Mouse (Mus musculus) neural tube, embryonic 14.5 days (tissue): ENCODE data around the gene Gpc6. TPM values are rescaled to one million over a fixed set of nuclear protein-coding genes. Genes with fewer than 3 reads are reported as not detected.

Experiments
- ATAC-seq: fragments of 200-750 bp; cut with Nextera tagmentation; 2 replicates; pipeline ENCODE4 v1.8.0; 2017; ENCODE audit warnings: low read depth, mild to moderate bottlenecking, moderate TSS enrichment, moderate library complexity
- H3K27ac ChIP-seq: fragments of 300-500 bp; sonication (generic); 2 replicates; pipeline ENCODE4 v1.5.1; 2014; ENCODE audit warnings: low read depth, mild to moderate bottlenecking, control low read depth, low read length, moderate library complexity, mixed read lengths
- H3K27me3 ChIP-seq: fragments of 300-500 bp; sonication (generic); 2 replicates; pipeline ENCODE4 v1.6.1; 2014; ENCODE audit warnings: low read length; ENCODE audit not compliant: control insufficient read depth, insufficient read depth
- H3K36me3 ChIP-seq: fragments of 300-500 bp; sonication (generic); 2 replicates; pipeline ENCODE4 v1.6.1; 2014; ENCODE audit warnings: low read length, mixed read lengths; ENCODE audit not compliant: control insufficient read depth, insufficient read depth
- H3K4me1 ChIP-seq: fragments of 300-500 bp; sonication (generic); 2 replicates; pipeline ENCODE4 v1.6.1; 2014; ENCODE audit warnings: low read length; ENCODE audit not compliant: control insufficient read depth, insufficient read depth
- H3K4me2 ChIP-seq: fragments of 300-500 bp; sonication (generic); 2 replicates; pipeline ENCODE4 v1.6.1; 2014; ENCODE audit warnings: mild to moderate bottlenecking, low read depth, low read length, control low read depth
- H3K4me3 ChIP-seq: fragments of 300-500 bp; sonication (generic); 2 replicates; pipeline ENCODE4 v1.5.1; 2014; ENCODE audit warnings: low read depth, low read length, control low read depth, mixed read lengths
- H3K9ac ChIP-seq: fragments of 300-500 bp; sonication (generic); replicated peaks from 2 replicates; pipeline ENCODE4 v1.6.1; 2014; ENCODE audit warnings: low read depth, mild to moderate bottlenecking, control low read depth, low read length, mixed read lengths
- H3K9me3 ChIP-seq: fragments of 300-500 bp; sonication (generic); 2 replicates; pipeline ENCODE4 v1.6.1; 2016; ENCODE audit warnings: low read length; ENCODE audit not compliant: control insufficient read depth
- WGBS: fragments of 180-500 bp; shearing (Covaris S2); extraction: QIAGEN DNeasy Blood & Tissue Kit; methylation state at CpG from one replicate; pipeline ENCODE4 v1.1.7; 2014; 5-methylcytosine and 5-hydroxymethylcytosine counted together
- polyA plus RNA-seq: library from polyadenylated mRNA; unstranded; fragments of >200 nt; fragmentation: Nextera tagmentation; extraction: Ambion mirVana; gene quantifications from 2 replicates; pipeline ENCODE4 v1.2.1, GENCODE M21; 2014

Gene Gpc6
- polyA plus RNA-seq, 1 experiment from 2014 or later, result 20.8 TPM

GRCm38 (mm10) chr14:117061527-117061926, 136.4 kb downstream of the Gpc6 start:
- WGBS, result 57% methylated on average over 2 of the region's 2 CpGs
- no peaks in the 10 kb centered on the region for H3K4me1 ChIP-seq
- no peak overlapping the region for H3K9ac ChIP-seq
- H3K27me3 ChIP-seq, result no peaks in the 10 kb centered on the region
- H3K36me3 ChIP-seq, result no peaks in the 10 kb centered on the region
- H3K27ac ChIP-seq, result no peak overlapping the region
- no peak overlapping the region for H3K4me3 ChIP-seq
- H3K9me3 ChIP-seq, result no peaks in the 10 kb centered on the region
- no peak for ATAC-seq
- H3K4me2 ChIP-seq, result no peak overlapping the region

DNA sequence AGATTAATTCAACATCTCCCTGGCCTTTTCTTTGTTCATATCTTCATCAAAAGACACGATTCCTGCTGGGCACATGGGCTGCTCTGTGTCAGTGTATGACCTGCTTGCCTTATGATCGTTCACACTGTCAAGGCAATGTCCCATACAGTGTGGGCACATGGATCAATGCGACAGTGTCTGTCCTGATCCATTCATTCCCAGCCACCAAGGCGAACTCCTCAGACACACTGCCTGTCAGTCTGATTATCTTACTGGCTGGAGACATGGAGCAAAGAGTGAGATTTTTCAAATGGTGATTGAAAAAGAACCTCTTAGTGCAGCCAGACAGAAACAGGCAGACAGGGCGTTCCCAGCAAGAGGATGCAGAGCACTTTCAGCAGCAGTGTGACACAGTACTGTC, 143.1 kb downstream of the Gpc6 start:
- no peaks in the 10 kb centered on the region for H3K9me3 ChIP-seq
- WGBS, result 84% methylated on average over 5 of the region's 5 CpGs
- H3K27ac ChIP-seq, result no peak overlapping the region
- no peak overlapping the region for H3K4me3 ChIP-seq
- H3K36me3 ChIP-seq, result no peaks in the 10 kb centered on the region
- no peak overlapping the region for H3K4me2 ChIP-seq
- H3K27me3 ChIP-seq, result no peaks in the 10 kb centered on the region
- no peak for ATAC-seq
- H3K9ac ChIP-seq, result no peak overlapping the region
- no peaks in the 10 kb centered on the region for H3K4me1 ChIP-seq

- H3K36me3 ChIP-seq, result no peaks in the 10 kb centered on the region
- 95% methylated on average over 4 of the region's 4 CpGs for whole genome bisulfite sequencing
These were observed 145.5 kb downstream of the Gpc6 start for GRCm38 (mm10) chr14:117070470-117071085.

GRCm38 (mm10) chr14:117093586-117093985, 168.5 kb downstream of the Gpc6 start:
- H3K4me2 ChIP-seq, result no peak overlapping the region
- no peak overlapping the region for H3K27ac ChIP-seq
- H3K36me3 ChIP-seq, result no peaks in the 10 kb centered on the region
- H3K9ac ChIP-seq, result no peak overlapping the region
- no peaks in the 10 kb centered on the region for H3K9me3 ChIP-seq
- ATAC-seq, result no peak
- 93% methylated on average over 4 of the region's 4 CpGs for WGBS
- no peak overlapping the region for H3K4me3 ChIP-seq
- H3K4me1 ChIP-seq, result no peaks in the 10 kb centered on the region
- no peaks in the 10 kb centered on the region for H3K27me3 ChIP-seq

More at GRCm38 (mm10) chr14:117070470-117071085, 145.5 kb downstream of the Gpc6 start:
- Histone ChIP-seq H3K9me3 (no peaks in the 10 kb centered on the region), H3K9ac (no peak overlapping the region), H3K27ac (no peak overlapping the region), H3K27me3 (no peaks in the 10 kb centered on the region), H3K4me1 (no peaks in the 10 kb centered on the region), H3K4me3 (no peak overlapping the region), H3K4me2 (no peak overlapping the region)
- no peak for ATAC-seq

- H3K9me3 ChIP-seq, result no peaks in the 10 kb centered on the region
- H3K4me1 ChIP-seq, result no peaks in the 10 kb centered on the region
- no peak for ATAC-seq
- no peak overlapping the region for H3K4me3 ChIP-seq
- no peaks in the 10 kb centered on the region for H3K27me3 ChIP-seq
- no peak overlapping the region for H3K9ac ChIP-seq
- no peak overlapping the region for H3K27ac ChIP-seq
- no peak overlapping the region for H3K4me2 ChIP-seq
- no peaks in the 10 kb centered on the region for H3K36me3 ChIP-seq
- whole genome bisulfite sequencing, result 90% methylated on average over 4 of the region's 4 CpGs
These were observed 181.8 kb downstream of the Gpc6 start for GRCm38 (mm10) chr14:117106900-117107299.

DNA sequence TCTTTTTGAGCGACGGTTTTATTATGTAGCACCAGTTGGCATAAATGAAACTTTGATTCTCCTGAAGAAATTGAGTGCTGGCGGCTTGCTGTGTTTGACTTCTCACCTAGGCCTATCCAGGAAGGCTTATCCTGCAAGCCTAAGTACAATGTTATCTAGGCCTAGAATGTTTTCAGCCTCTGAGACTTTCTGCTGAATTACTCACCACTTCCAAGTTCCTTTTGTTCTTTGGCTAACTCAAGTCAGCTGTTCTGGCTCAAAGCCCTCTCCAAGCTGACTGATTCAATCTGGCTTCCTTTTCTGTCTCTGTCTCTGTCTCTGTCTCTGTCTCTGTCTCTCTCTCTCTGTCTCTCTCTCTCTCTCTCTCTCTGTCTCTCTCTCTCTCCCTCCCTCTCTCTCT, 188.0 kb downstream of the Gpc6 start:
- Histone ChIP-seq H3K36me3 (no peaks in the 10 kb centered on the region), H3K27me3 (no peaks in the 10 kb centered on the region), H3K9me3 (no peaks in the 10 kb centered on the region), H3K4me3 (no peak overlapping the region), H3K4me2 (no peak overlapping the region), H3K9ac (no peak overlapping the region), H3K27ac (no peak overlapping the region), H3K4me1 (no peaks in the 10 kb centered on the region)
- 94% methylated on average over 3 of the region's 3 CpGs for WGBS
- no peak for ATAC-seq

DNA sequence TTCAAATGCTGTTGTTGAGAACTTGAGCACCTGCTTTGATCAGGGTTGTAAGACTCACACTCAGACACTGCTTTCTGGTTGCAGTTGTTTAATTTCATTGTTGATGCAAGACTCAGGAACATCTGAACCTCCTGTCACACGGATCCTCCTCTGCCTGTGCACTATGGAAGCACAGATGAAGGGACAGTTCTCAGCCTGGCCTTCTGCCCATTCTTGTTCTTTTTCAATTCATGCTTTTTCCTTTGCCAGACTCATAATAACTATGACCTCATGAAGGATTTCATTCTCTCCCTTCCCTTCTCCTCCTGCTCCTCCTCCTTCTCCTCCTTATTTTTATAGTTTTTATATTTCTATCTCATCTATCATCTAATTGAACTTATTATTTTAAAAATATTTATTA, 196.9 kb downstream of the Gpc6 start:
- Histone ChIP-seq H3K9ac (no peak overlapping the region), H3K27ac (no peak overlapping the region), H3K27me3 (no peaks in the 10 kb centered on the region), H3K36me3 (no peaks in the 10 kb centered on the region), H3K4me3 (no peak overlapping the region), H3K9me3 (no peaks in the 10 kb centered on the region), H3K4me1 (no peaks in the 10 kb centered on the region), H3K4me2 (no peak overlapping the region)
- 56% methylated on average over 1 of the region's 1 CpGs for WGBS
- no peak for ATAC-seq

- Histone ChIP-seq H3K36me3 (no peaks in the 10 kb centered on the region), H3K27me3 (no peaks in the 10 kb centered on the region), H3K4me3 (no peak overlapping the region), H3K9me3 (no peaks in the 10 kb centered on the region), H3K4me2 (no peak overlapping the region), H3K27ac (no peak overlapping the region), H3K9ac (no peak overlapping the region), H3K4me1 (no peaks in the 10 kb centered on the region)
- WGBS, result 76% methylated on average over 1 of the region's 1 CpGs
- ATAC-seq, result no peak
These were observed 205.2 kb downstream of the Gpc6 start for GRCm38 (mm10) chr14:117130334-117130733.

DNA sequence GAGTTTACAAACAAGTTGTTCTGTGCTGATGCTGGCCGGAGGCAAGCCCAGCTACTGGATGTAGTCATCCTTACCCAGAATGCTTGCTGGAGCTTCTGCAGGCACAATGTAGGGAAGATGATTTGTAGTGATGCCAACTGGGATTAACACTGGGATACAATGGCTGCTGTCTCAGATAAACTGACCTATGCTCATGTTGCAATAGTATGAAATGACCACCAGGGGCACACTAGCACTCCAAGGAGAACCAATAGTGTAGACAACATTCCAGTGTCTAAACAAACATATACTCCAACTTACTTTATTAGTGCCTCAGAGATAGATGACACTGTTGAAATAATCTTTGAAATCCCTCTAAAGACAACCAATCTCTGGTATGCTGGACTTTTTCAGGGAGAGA, 206.2 kb downstream of the Gpc6 start:
- no peaks in the 10 kb centered on the region for H3K9me3 ChIP-seq
- ATAC-seq, result no peak
- no peaks in the 10 kb centered on the region for H3K36me3 ChIP-seq
- no peak overlapping the region for H3K27ac ChIP-seq
- H3K4me3 ChIP-seq, result no peak overlapping the region
- H3K9ac ChIP-seq, result no peak overlapping the region
- H3K4me2 ChIP-seq, result no peak overlapping the region
- WGBS, result 100% methylated on average over 1 of the region's 1 CpGs
- H3K27me3 ChIP-seq, result no peaks in the 10 kb centered on the region
- no peaks in the 10 kb centered on the region for H3K4me1 ChIP-seq
